Mouse (Mus musculus): ENCODE data around the gene Pdlim1.
"Not testable (repeated sequence)": the region's sequence is repeated elsewhere in the genome, so short reads cannot be mapped to it uniquely, and the experiment has no call there.

Pdlim1 gene

GRCm38 (mm10) chr19:40240838-40241689, 30.6 kb downstream of the Pdlim1 start:
- peak; percentile 39 for DNase-seq (ENCODE audit: low spot score)

- no peak for DNase-seq (ENCODE audit: low spot score)
Measured at GRCm38 (mm10) chr19:40240360-40240759, 31.3 kb downstream of the Pdlim1 start.

- DNase-seq (ENCODE audit: low spot score), result no peak
Measured at GRCm38 (mm10) chr19:40238175-40238850, 33.3 kb downstream of the Pdlim1 start.

- DNase-seq (ENCODE audit: low spot score), result no peak
Measured at GRCm38 (mm10) chr19:40232560-40232959, 39.1 kb downstream of the Pdlim1 start.

GRCm38 (mm10) chr19:40231825-40232541, 39.7 kb downstream of the Pdlim1 start:
- no peak for DNase-seq (ENCODE audit: low spot score)

GRCm38 (mm10) chr19:40231074-40231738, 40.4 kb downstream of the Pdlim1 start:
- DNase-seq (ENCODE audit: low spot score), result no peak

GRCm38 (mm10) chr19:40226516-40227151, 45.0 kb downstream of the Pdlim1 start:
- no peak for DNase-seq (ENCODE audit: low spot score)

- no peak for DNase-seq (ENCODE audit: low spot score)
Measured at GRCm38 (mm10) chr19:40225761-40226110, 45.9 kb downstream of the Pdlim1 start.

GRCm38 (mm10) chr19:40225102-40225760, 46.4 kb downstream of the Pdlim1 start:
- DNase-seq (ENCODE audit: low spot score), result peak; percentile 85

GRCm38 (mm10) chr19:40222307-40222706, 49.3 kb downstream of the Pdlim1 start:
- DNase-seq (ENCODE audit: low spot score), result not testable (repeated sequence)

- DNase-seq (ENCODE audit: low spot score), result no peak
Measured at GRCm38 (mm10) chr19:40220878-40221277, 50.8 kb downstream of the Pdlim1 start.

- not testable (repeated sequence) for DNase-seq (ENCODE audit: low spot score)
Measured at GRCm38 (mm10) chr19:40202947-40203346, 68.7 kb downstream of the Pdlim1 start.

- no peak for DNase-seq (ENCODE audit: low spot score)
Measured at GRCm38 (mm10) chr19:40190596-40190995, 81.0 kb downstream of the Pdlim1 start.

GRCm38 (mm10) chr19:40187160-40187559, 84.5 kb downstream of the Pdlim1 start, which contains the start of gene Cyp2c70:
Gene Cyp2c70 (minus strand): TSS chr19:40187333.
- DNase-seq (ENCODE audit: low spot score), result no peak

GRCm38 (mm10) chr19:40183600-40183999, 88.0 kb downstream of the Pdlim1 start:
- no peak for DNase-seq (ENCODE audit: low spot score)

- no peak for DNase-seq (ENCODE audit: low spot score)
Measured at GRCm38 (mm10) chr19:40178311-40178710, 93.3 kb downstream of the Pdlim1 start.
